Comparison of ENCODE assay signal across 8 mouse cellular contexts in the genomic region with DNA sequence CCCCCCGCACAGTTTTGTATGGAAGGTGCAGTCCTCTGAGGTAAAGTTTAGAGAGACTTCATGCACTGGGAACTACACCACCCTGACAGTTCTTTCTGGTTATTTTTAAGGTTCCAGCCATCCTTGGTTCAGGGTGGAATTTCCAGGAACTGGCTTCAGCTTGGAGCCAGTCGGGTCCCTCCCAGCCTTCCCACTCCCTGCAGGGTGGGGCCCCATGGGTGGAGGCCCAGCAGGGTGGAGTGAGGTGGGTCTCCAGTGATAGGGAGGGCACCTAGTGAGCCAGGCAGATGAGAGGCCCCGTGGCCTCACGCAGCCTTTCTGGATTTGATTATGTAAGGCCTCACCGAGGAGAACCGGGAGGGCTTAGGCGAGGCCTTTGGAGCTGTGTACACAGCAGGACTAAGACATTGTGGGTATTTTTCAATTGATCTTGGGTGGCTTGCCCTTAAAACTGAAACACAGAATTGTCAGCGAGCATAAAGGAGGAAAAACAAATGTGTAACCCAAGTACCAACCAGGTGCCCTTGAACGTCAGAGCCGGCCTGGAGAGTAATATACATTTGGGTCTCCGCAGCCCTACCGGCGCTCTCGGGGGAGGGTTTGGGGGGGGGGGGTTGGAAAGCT. TPM values are rescaled to one million over a fixed set of nuclear protein-coding genes. Genes with fewer than 3 reads are reported as not detected.
A peak's percentile ranks its signal among the peaks of the same experiment; 100 is the strongest.
DNase-seq lines count a peak whose midpoint lies in the region; ATAC-seq and TF ChIP-seq lines count a peak whose summit lies in the region.

No protein-coding gene starts in this region.

- no peak overlapping the region for H3K4me2 ChIP-seq in forebrain, postnatal 0 days (ENCODE audit: low read depth)
- H3K4me2 ChIP-seq in hindbrain, embryonic 16.5 days (ENCODE audit: low read length) = peak overlapping the region; percentile 11
- peak overlapping the region; percentile 87 for H3K4me2 ChIP-seq in liver, embryonic 11.5 days

- DNase-seq in cerebellum, adult 2 months = no peak
- DNase-seq in cerebellum, adult 9-11 months = no peak
- DNase-seq in adrenal gland, postnatal 36 days = peak; percentile 55 to 70
- peak; percentile 11 for DNase-seq in forebrain, postnatal 0 days
- peak; percentile 73 for DNase-seq in liver, embryonic 11.5 days (ENCODE audit: low spot score)
- peak; percentile 71 for DNase-seq in naive thymus-derived CD4-positive, alpha-beta T cell, adult 2 months (ENCODE audit: low read depth)
- no peak for DNase-seq in left cerebral cortex, postnatal 25 days (ENCODE audit: low spot score in 2 of 2)

- no peak; the same call in 1 of the 2 replicates for ATAC-seq in forebrain, postnatal 0 days
- ATAC-seq in hindbrain, embryonic 16.5 days = peak; percentile 13; the same call in 1 of the 2 replicates
- peak; percentile 92 for ATAC-seq in liver, embryonic 11.5 days (replicated peaks; ENCODE audit: low FRiP score)

- no peaks in the 10 kb centered on the region for H3K36me3 ChIP-seq in forebrain, postnatal 0 days (ENCODE audit: insufficient read depth)
- H3K36me3 ChIP-seq in hindbrain, embryonic 16.5 days (ENCODE audit: control insufficient read depth, insufficient read depth, low read length) = 0 out of 2 replicates have a peak, but pooled peaks cover 2% of the 10 kb centered on the region
- H3K36me3 ChIP-seq in liver, embryonic 11.5 days (ENCODE audit: control insufficient read depth, insufficient read depth, low read length) = peaks cover 20% of the 10 kb centered on the region

- 39% methylated on average over 14 of the region's 14 CpGs for WGBS in cerebellum, adult 2 months
- 9% methylated on average over 14 of the region's 14 CpGs for WGBS in forebrain, postnatal 0 days
- 9% methylated on average over 13 of the region's 14 CpGs for WGBS in hindbrain, embryonic 16.5 days
- WGBS in liver, embryonic 11.5 days = 7% methylated on average over 13 of the region's 14 CpGs

- H3K4me3 ChIP-seq in cerebellum, adult 2 months (replicated peaks; ENCODE audit: insufficient read depth, low read depth, low read length) = no peak overlapping the region
- H3K4me3 ChIP-seq in forebrain, postnatal 0 days (ENCODE audit: low read depth, low read length) = no peak overlapping the region
- H3K4me3 ChIP-seq in hindbrain, embryonic 16.5 days (ENCODE audit: low read length) = no peak overlapping the region
- peak overlapping the region; percentile 61 for H3K4me3 ChIP-seq in liver, embryonic 11.5 days (ENCODE audit: low read depth, low read length)

- intact Hi-C loops in left cerebral cortex, postnatal 25 days (cut with DNase I) = no loop called here

- no peak for TF ChIP-seq POLR2A in cerebellum, adult 2 months (IDR thresholded peaks at IDR 0.05; ENCODE audit: borderline replicate concordance, insufficient read depth, low read length)

- peak overlapping the region; percentile 7; the same call in 1 of the 2 replicates for H3K9ac ChIP-seq in forebrain, postnatal 0 days
- H3K9ac ChIP-seq in hindbrain, embryonic 16.5 days (ENCODE audit: low read depth, low read length) = peak overlapping the region; percentile 39
- H3K9ac ChIP-seq in liver, embryonic 11.5 days (ENCODE audit: low read depth, low read length) = peak overlapping the region; percentile 81

- H3K27ac ChIP-seq in cerebellum, adult 2 months (ENCODE audit: insufficient read depth, low read length) = peak overlapping the region; percentile 75
- H3K27ac ChIP-seq in forebrain, postnatal 0 days (ENCODE audit: low read depth, low read length) = peak overlapping the region; percentile 59
- peak overlapping the region; percentile 53 for H3K27ac ChIP-seq in hindbrain, embryonic 16.5 days (ENCODE audit: low read depth, low read length)
- H3K27ac ChIP-seq in liver, embryonic 11.5 days (ENCODE audit: low read depth, low read length) = peak overlapping the region; percentile 96

- no peaks in the 10 kb centered on the region for H3K9me3 ChIP-seq in forebrain, postnatal 0 days (ENCODE audit: low read length)
- no peaks in the 10 kb centered on the region for H3K9me3 ChIP-seq in hindbrain, embryonic 16.5 days (ENCODE audit: control insufficient read depth, low read length)
- no peaks in the 10 kb centered on the region for H3K9me3 ChIP-seq in liver, embryonic 11.5 days (ENCODE audit: control insufficient read depth, low read length)

- H3K27me3 ChIP-seq in cerebellum, adult 2 months (ENCODE audit: control insufficient read depth, insufficient read depth, low read length) = no peaks in the 10 kb centered on the region
- no peaks in the 10 kb centered on the region for H3K27me3 ChIP-seq in forebrain, postnatal 0 days (ENCODE audit: insufficient read depth, low read length)
- H3K27me3 ChIP-seq in hindbrain, embryonic 16.5 days (replicated peaks; ENCODE audit: control insufficient read depth, insufficient read depth, low read length) = no peaks in the 10 kb centered on the region
- H3K27me3 ChIP-seq in liver, embryonic 11.5 days (replicated peaks; ENCODE audit: control insufficient read depth, insufficient read depth, low read length) = no peaks in the 10 kb centered on the region

- TF ChIP-seq CTCF in cerebellum, adult 2 months (IDR thresholded peaks at IDR 0.05; ENCODE audit: borderline replicate concordance, insufficient read depth, low read depth, low read length) = no peak
- no peak for TF ChIP-seq CTCF in forebrain, postnatal 0 days (IDR thresholded peaks at IDR 0.05; ENCODE audit: low read depth)

- peaks cover 8% of the 10 kb centered on the region; the same call in 1 of the 2 replicates for H3K4me1 ChIP-seq in cerebellum, adult 2 months (ENCODE audit: control insufficient read depth, insufficient read depth, low read length)
- H3K4me1 ChIP-seq in forebrain, postnatal 0 days (ENCODE audit: insufficient read depth) = peaks cover 8% of the 10 kb centered on the region; the same call in 1 of the 2 replicates
- H3K4me1 ChIP-seq in hindbrain, embryonic 16.5 days (ENCODE audit: control insufficient read depth, insufficient read depth, low read depth, low read length) = peaks cover 28% of the 10 kb centered on the region
- peaks cover 77% of the 10 kb centered on the region for H3K4me1 ChIP-seq in liver, embryonic 11.5 days (replicated peaks; ENCODE audit: control insufficient read depth, insufficient read depth, low read length)

RNA-seq across cellular contexts. Expression of a gene that starts 8.4 kb away (rescaled TPM):
- polyA plus RNA-seq in cerebellum, adult 2 months (2012; rRNA removed) = 16.4 and 18.6 TPM in 2 replicates
- total RNA-seq in adrenal gland, postnatal 36 days (2021) = 10 to 100 TPM; 56.1 to 68.3 TPM
- total RNA-seq in forebrain, postnatal 0 days (2014; rRNA removed) = 10.1 and 14.8 TPM in 2 replicates
- polyA plus RNA-seq in forebrain, postnatal 0 days (2015; fragmentation: Nextera tagmentation; extraction: Ambion mirVana) = 29.7 and 33.7 TPM in 2 replicates
- 23.7 and 23.8 TPM in 2 replicates for polyA plus RNA-seq in hindbrain, embryonic 16.5 days (2015; fragmentation: Nextera tagmentation; extraction: Ambion mirVana)
- 66.9 and 68.7 TPM in 2 replicates for polyA plus RNA-seq in liver, embryonic 11.5 days (2014; fragmentation: Nextera tagmentation; extraction: Ambion mirVana)
- total RNA-seq in left cerebral cortex, postnatal 25 days (2021) = 10 to 100 TPM; 25.2 to 26.3 TPM

Comparison
In these comparisons a context has a peak if more than half of its experiments do, and no peak if none do; other contexts are left out.
1. DNase-seq: peak in adrenal gland, postnatal 36 days (2 of 2), forebrain, postnatal 0 days (single experiment), liver, embryonic 11.5 days (single experiment) and naive thymus-derived CD4-positive, alpha-beta T cell, adult 2 months (single experiment); none in cerebellum, adult 2 months (0 of 2), cerebellum, adult 9-11 months (single experiment) and left cerebral cortex, postnatal 25 days (0 of 2).
2. H3K9ac ChIP-seq: peak in every context shown above with its lines; median percentile 81 in liver, embryonic 11.5 days; 39 in hindbrain, embryonic 16.5 days; 7 in forebrain, postnatal 0 days.
3. Peak in every context shown above with its lines, with median percentiles within 50 percentile points of each other: H3K27ac ChIP-seq.